Mouse (Mus musculus) left cerebral cortex, postnatal 4 days (tissue): ENCODE measurements around the gene Hsh2d. TPM values are rescaled to one million over a fixed set of nuclear protein-coding genes. Genes with fewer than 3 reads are reported as not detected.

ENCODE experiments used
- DNase-seq: peaks from one replicate; pipeline ENCODE4 v3.0.0-alpha.2; 2022
- intact Hi-C: fragments of 180-260 bp; cut with DNase I; formaldehyde crosslinking; loops from one replicate; pipeline ENCODE4 v1.15.1; 2025
- total RNA-seq, 2 experiments: library from RNA; stranded (reverse); gene quantifications; 2 replicates each; pipeline ENCODE4 v1.2.3; 2021

Hsh2d gene
- total RNA-seq, 2 experiments from 2014 or later, result not detected

GRCm38 (mm10) chr8:72187793-72188331 lies 1.6 kb upstream of the Hsh2d start:
- no peak for DNase-seq

GRCm38 (mm10) chr8:72190215-72190539 lies 739 bp downstream of the Hsh2d start:
- intact Hi-C loops, result no loop called here
- no peak for DNase-seq

More at GRCm38 (mm10) chr8:72187793-72188331, 1.6 kb upstream of the Hsh2d start:
- intact Hi-C loops, result no loop called here

GRCm38 (mm10) chr8:72192065-72192464 lies 2.6 kb downstream of the Hsh2d start:
- DNase-seq, result no peak
- intact Hi-C loops, result no loop called here

- intact Hi-C loops, result no loop called here
- DNase-seq, result no peak
Observed at GRCm38 (mm10) chr8:72197997-72198396, 8.6 kb downstream of the Hsh2d start.

- intact Hi-C loops, result no loop called here
- no peak for DNase-seq
Observed at GRCm38 (mm10) chr8:72208582-72208981, 19.1 kb downstream of the Hsh2d start.

GRCm38 (mm10) chr8:72210222-72210621 lies 20.8 kb downstream of the Hsh2d start:
- intact Hi-C loops, result no loop called here
- DNase-seq, result no peak

- intact Hi-C loops, result no loop called here
Observed at GRCm38 (mm10) chr8:72210710-72211109, 21.3 kb downstream of the Hsh2d start.

GRCm38 (mm10) chr8:72211846-72212245 lies 22.4 kb downstream of the Hsh2d start:
- intact Hi-C loops, result no loop called here
- no peak for DNase-seq

More at GRCm38 (mm10) chr8:72210710-72211109, 21.3 kb downstream of the Hsh2d start:
- DNase-seq, result no peak

- DNase-seq, result no peak
Observed at GRCm38 (mm10) chr8:72212751-72213150, 23.3 kb downstream of the Hsh2d start, which contains the start of gene Cib3. Gene Cib3 (minus strand): TSS chr8:72212837.

GRCm38 (mm10) chr8:72213536-72213935 lies 24.1 kb downstream of the Hsh2d start, which contains the start of gene Gm11034:
Gene Gm11034 (minus strand): TSS chr8:72213636.
- intact Hi-C loops, result no loop called here

More at GRCm38 (mm10) chr8:72212751-72213150, 23.3 kb downstream of the Hsh2d start, which contains the start of gene Cib3:
- intact Hi-C loops, result no loop called here

GRCm38 (mm10) chr8:72215060-72215459 lies 25.6 kb downstream of the Hsh2d start:
- no peak for DNase-seq
- intact Hi-C loops, result no loop called here

More at GRCm38 (mm10) chr8:72213536-72213935, 24.1 kb downstream of the Hsh2d start, which contains the start of gene Gm11034:
- no peak for DNase-seq

GRCm38 (mm10) chr8:72215871-72216270 lies 26.4 kb downstream of the Hsh2d start:
- intact Hi-C loops, result no loop called here
- no peak for DNase-seq

GRCm38 (mm10) chr8:72218781-72219540 lies 29.5 kb downstream of the Hsh2d start:
- intact Hi-C loops, result no loop called here

GRCm38 (mm10) chr8:72219541-72220363 lies 30.3 kb downstream of the Hsh2d start, which contains the start of gene Fam32a:
Gene Fam32a (plus strand): TSS chr8:72219730.
- peak; percentile 89 for DNase-seq
- intact Hi-C loops, result no loop called here

More at GRCm38 (mm10) chr8:72218781-72219540, 29.5 kb downstream of the Hsh2d start:
- no peak for DNase-seq

- intact Hi-C loops, result no loop called here
- no peak for DNase-seq
Observed at GRCm38 (mm10) chr8:72220758-72221157, 31.3 kb downstream of the Hsh2d start.

- intact Hi-C loops, result no loop called here
- no peak for DNase-seq
Observed at GRCm38 (mm10) chr8:72222656-72223055, 33.2 kb downstream of the Hsh2d start.

- intact Hi-C loops, result no loop called here
- DNase-seq, result peak; percentile 99
Observed at GRCm38 (mm10) chr8:72239499-72240402, 50.3 kb downstream of the Hsh2d start, which contains the start of gene Ap1m1. Gene Ap1m1 (plus strand): TSS chr8:72240018.

GRCm38 (mm10) chr8:72240403-72240763 lies 50.9 kb downstream of the Hsh2d start:
- no peak for DNase-seq
- intact Hi-C loops, result no loop called here

- intact Hi-C loops, result no loop called here
- no peak for DNase-seq
Observed at GRCm38 (mm10) chr8:72240951-72241350, 51.5 kb downstream of the Hsh2d start.

GRCm38 (mm10) chr8:72242226-72242625 lies 52.8 kb downstream of the Hsh2d start:
- intact Hi-C loops, result no loop called here
- DNase-seq, result no peak
